Mouse (Mus musculus): ENCODE data around the gene Rab11fip3.
A peak's percentile ranks its signal among the peaks of the same experiment; 100 is the strongest.

Gene Rab11fip3

DNA sequence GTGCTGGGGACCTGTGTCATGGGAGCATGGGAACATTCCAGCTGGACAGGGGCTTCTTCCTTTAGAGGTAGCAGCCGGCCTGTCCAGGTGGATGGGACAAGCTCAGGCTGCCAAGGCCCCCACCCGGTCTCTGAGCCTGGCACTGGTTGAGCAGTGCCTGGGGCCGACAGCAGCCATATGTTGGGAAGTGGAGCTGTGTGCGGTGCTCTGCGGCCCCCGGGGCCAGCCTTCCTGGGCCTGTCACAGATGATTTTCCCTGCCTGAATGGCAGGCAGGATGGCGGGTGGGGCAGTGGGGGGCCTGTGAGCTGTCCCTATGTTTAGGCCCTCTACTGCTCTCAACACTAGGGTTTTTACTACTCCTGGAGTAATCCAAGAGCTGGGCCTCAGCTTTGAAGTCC lies 113.2 kb downstream of the Rab11fip3 start:
- DNase-seq (ENCODE audit: low read depth, low spot score), result no peak

DNA sequence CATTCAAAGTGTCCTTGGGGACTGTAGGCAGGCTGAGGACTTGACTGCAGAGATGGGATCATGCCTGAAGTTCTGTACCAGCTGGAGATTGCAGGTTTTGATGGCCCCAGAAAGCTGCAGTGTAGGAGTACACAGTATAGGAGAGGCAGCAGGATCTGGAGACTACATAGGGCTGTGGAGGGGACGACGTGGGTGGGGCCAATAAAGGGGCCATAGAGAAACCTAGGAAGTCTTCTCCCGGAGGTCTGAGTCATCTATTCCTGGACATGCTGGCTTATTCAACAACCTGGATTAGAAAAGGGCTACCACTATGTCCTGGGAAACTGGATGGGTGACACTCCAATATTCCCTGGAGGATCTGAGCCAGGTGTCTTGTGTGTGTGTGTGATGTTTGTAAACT lies 113.6 kb downstream of the Rab11fip3 start:
- no peak for DNase-seq (ENCODE audit: low read depth, low spot score)

DNA sequence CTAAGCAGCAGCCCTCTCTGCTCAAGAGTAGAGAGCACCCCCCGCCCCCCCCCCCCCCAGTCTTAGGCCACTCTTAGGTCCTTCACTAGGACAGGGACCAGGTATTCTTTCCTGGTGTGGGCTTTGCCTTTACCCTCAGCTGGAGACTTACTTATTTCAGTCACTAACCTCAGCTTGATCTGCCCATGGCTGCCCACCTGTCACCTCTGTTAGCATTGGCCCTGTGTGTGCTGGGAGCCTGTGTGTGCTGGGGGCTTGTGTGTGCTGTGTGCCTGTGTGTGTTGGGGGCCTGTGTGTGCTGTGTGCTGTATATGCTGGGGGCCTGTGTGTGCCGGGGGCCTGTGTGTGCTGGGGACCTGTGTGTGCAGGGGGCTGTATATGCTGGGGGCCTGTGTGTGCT lies 114.7 kb downstream of the Rab11fip3 start:
- no peak for DNase-seq (ENCODE audit: low read depth, low spot score)

DNA sequence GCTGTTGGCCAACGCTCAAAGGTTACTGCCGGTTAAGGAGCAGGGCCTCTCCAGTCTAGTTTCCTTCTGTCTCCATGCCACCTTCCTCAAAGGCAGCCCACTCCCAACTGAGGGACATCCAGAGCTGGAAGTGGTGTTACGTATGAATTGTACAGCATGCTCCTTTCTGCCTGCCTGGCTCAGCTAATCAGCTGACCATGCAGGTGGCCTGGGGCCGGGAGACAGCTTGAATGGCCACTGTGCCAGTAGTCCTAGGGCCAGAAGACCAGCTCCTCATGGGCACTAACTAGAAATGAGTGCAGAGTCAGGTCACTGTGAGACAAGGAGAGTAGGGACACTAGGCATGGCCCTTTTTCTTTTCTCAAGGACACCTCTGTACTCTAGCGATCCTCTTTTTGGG lies 116.2 kb downstream of the Rab11fip3 start:
- no peak for DNase-seq (ENCODE audit: low read depth, low spot score)

DNA sequence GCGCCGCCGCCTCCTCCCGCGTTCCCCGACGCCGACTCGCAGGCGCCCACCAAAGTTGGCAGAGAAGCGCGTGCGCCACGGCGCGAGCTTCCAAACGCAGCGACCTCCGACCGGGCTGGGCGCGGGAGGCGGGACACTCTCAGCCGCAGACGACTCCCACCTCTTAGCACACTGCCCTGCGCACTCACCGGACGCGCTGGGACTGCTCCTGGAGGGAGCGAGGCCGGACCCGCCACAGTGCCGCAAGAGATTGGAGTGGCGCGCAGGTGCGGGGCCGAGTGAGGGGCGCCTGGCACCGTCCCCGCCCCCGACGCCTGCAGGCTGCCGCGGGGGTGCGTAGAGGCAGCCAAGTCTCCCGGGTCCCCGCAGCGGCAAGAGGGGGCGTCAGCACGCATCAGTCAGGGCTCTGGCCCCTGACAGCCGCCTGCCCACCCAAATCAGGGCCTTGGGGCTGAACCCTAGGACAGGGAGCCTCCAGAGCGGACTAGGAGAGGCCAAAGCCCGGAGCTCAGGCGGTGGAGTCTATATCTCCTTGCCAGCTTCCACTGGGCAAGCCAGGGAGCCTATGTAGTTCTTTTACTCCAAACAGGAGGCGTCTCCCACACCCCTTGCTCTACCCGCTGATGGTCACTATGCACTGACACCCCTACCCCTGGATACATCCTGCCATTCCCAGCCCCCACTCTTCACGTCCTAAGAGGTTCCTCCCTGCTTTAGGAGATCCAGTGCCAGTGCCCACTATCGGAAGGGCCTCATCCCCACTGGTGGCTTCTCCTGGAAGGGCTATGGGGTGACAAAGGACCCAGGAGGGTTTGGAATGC lies 117.3 kb downstream of the Rab11fip3 start, which contains the start of gene A930017K11Rik:
Gene A930017K11Rik, minus strand, starts transcription at position 763 of the 821 bp plus-strand sequence.
- DNase-seq (ENCODE audit: low read depth, low spot score), result peak; percentile 74

DNA sequence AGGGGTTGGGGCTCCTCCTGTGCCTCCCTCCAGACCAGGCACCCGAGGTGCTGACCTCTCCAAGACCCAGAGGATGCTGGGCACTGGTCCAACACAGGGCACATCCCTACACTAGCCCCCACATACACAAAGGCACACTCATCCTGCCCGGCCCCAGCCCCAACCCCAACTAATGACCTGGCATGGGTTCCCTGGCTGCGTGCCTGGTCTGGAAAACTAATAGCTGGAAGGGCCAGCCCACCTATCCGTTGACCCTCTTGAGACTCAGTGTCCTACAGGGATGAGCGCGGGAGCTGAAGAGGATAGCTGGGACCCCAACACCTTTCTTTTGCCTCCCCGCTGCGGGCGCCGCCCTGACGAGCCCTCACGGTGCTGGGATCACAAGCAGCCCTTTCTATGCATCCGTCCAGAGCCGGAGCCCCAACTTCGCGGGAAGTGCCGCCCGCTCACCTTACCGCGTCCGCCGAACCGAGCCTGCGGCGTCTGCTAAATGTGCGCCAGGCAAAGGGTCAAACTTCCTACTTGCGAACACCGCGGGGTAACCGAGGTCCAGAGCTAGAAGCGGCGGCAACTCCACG lies 118.0 kb downstream of the Rab11fip3 start:
- no peak for DNase-seq (ENCODE audit: low read depth, low spot score)

DNA sequence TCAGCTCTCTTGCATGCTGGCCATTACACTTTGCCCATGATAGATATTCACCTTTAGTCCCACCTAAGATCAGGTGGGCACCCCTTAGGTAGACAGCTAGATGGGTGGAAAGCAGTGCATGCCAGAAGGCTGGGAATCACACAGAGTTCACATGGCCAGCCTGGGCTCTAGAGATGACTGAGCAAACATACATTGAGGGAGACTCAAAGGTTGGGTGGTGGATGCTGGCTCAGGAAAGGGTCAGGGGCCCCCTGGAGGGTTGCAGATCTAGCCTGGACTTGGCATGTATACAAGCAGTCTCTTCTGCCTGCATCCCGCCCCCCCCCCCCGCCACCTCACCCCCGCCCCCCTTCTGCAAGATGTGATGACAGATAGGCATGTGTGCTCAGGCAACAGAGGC lies 118.6 kb downstream of the Rab11fip3 start:
- no peak for DNase-seq (ENCODE audit: low read depth, low spot score)

DNA sequence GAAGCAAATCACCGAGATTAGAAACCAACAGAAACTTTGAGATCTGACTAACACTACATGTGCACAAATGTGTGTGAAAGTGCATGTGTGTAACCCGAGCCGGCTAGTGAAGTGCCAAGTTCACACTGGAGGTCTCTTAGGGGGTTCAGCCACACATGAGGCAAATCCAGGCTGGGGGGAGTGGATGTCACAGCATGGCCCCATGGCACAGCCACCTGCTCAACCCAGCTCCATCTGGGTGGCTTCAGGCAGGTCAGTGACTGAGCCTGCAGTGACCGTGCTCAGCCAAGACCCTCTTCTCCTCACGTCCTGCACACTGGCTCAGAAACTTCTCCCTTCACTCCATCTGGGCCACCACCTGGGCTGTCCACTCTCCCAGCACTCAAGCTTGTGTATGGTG lies 119.4 kb downstream of the Rab11fip3 start:
- DNase-seq (ENCODE audit: low read depth, low spot score), result no peak

DNA sequence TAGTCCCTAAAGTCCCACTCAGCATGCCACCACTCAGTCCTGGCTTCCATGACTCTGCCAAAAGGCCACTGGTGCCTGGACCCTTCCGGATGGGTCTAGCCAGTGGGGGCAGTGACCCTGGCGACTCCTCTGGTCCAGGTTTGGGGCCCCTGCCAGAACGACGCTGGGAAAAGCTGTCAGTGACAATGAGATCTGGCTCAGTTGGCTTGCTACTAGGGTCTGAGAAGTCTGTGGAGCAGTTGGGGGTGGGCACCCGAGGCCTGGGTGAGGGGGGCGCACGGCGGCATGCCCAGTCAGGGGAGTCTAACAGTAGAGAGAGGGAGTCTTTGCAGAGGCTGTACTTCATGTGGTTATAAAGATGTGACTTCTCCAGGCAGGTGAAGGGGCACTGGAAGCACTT lies 121.3 kb downstream of the Rab11fip3 start:
- no peak for DNase-seq (ENCODE audit: low read depth, low spot score)

DNA sequence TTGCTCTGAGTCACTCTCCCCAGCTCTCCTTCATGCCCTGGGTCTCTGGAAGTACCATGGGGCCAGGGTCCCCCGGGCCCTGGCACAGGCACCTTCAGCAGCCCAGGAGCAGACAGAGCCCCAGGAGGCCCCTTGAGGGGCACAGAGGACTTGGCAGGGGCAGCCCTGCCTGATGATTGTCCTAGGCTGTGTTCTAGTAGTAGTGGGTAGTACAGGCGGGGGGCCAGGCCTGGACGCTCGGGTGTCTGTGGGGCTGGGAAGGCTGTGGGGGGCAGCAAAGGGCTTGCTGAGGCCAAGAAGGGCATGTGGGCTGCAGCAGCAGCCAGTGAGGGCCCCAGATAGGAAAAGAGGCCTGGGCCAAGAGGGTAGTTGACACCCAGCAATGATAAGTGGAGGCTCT lies 121.8 kb downstream of the Rab11fip3 start:
- no peak for DNase-seq (ENCODE audit: low read depth, low spot score)

DNA sequence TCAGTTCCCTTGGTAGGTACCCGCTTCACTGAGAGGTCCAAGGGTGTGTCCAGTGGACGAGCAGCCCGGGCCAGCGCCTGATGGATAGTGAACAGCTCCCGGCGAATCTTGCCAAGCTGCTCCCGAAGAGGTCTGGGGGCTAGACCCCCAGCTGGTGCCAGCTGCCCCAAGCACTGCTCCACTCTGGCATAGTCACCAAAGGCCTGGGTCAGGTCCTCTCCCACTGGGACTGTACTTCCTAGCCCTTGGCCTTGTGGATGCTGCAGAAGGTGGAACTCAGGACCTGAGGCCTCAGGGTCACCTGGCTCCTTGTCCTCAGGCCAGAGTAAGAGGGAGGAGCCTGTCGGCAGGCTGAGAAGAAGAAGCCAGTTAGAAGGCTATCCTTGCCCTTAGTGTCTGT lies 122.5 kb downstream of the Rab11fip3 start:
- no peak for DNase-seq (ENCODE audit: low read depth, low spot score)

DNA sequence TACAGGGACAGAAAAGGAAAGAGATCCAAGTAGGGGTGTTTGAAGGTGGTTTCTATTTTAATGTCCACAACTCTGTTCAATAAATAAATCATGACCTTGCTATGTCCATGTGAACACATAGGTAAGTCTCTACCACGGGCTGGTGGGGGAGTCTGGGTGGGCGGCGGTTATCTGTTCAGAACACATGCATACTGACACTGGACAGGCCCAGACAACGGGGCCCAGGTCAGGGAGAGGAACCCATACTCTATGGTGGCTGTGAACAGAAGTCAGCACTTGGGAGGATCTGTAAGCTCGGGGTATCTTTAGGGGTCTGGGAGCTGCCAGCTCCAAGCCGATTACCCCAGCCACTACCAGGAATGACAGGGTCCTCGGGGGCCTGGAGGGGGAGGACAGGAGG lies 123.0 kb downstream of the Rab11fip3 start:
- DNase-seq (ENCODE audit: low read depth, low spot score), result no peak

DNA sequence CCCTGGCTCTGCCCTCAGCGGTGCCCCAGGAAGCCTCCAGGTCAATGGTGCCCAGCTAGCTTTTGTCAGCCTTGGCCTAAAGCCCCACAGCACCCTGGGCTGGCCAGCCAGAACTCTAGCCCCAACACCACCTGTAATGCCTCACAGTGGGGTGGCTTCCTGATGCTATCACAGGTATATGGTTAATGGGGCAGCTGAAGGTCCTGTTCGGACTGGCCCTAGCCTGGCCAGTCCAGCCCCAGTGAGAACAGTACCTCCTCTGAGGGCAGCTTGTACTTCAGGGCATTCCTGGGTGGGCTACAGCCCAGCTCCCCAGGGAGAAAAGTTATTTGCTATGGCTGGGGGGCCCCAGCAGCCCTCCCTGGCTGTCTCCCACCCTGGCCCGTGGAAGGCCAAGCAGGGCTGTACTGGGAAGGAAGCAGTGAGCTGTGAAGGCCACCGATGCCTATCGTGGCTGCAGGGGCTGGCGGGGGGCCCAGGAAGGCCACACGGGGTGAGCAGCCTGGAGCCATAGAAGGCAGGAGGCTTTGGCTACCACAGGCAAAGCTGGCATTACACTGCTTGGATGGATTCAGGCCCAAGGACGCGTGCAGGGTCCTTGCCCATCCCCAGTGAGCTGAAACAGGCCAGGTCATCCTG lies 123.7 kb downstream of the Rab11fip3 start:
- no peak for DNase-seq (ENCODE audit: low read depth, low spot score)

DNA sequence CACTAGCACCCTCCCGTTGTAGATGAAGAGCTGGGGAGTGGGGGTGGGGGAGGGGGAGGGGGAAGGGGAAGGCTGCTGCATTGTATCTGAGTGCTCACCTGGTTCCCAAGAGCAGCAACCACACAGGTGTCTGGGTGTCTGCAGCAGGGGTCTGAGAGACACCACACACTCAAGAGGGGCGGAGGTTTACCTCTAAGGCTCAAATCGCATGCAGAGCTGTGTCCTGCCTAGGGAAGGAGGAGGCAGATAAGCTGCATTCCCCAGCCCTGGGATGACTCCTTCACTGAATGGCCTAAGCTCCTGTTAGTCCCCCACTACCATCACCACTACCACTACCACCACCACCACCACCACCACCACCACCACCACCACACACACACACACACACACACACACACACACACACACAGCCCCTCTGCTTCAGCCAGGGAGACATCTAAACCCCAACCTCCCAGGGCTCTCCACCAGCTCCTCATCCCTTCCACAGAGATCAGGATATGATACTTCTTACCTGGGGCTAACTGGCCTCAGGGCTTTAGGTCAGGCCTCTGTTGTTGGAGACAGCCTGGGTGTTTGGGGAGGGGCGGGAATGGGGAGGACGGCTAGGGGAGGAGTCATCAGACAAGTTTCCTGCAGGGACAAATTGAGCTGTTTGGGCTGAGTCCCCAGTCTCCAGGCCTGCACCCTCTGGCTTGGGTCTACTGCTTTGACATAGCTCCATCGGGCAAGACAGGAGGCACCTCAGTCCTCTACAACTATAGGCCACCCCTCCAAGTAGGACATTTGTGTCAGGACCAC lies 124.8 kb downstream of the Rab11fip3 start, which contains the start of the genes Pigq and Nhlrc4:
Gene Pigq, minus strand, starts transcription at position 571 of the 798 bp plus-strand sequence.
Gene Nhlrc4, minus strand, starts transcription at position 596 of the 798 bp plus-strand sequence.
- peak; percentile 55 for DNase-seq (ENCODE audit: low read depth, low spot score)

DNA sequence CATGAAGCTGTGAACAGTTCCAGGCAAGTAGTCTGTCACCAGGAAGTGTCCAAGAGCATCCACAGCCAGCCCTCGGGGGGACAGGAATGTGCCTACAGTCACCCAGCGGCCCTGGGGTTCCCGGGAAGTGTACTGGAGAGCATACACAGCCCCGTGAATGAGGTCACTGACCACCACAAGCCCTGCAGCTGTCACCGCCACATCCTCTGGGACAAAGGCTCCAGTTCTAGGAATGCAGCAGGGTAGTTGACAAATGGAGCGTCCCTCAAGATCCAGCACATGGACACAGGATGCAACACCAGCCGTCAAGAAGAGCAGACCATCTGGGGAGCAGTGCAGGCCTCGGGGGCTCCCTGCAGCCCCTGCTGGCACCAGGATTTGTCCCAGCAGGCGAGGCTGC lies 125.6 kb downstream of the Rab11fip3 start:
- DNase-seq (ENCODE audit: low read depth, low spot score), result no peak

DNA sequence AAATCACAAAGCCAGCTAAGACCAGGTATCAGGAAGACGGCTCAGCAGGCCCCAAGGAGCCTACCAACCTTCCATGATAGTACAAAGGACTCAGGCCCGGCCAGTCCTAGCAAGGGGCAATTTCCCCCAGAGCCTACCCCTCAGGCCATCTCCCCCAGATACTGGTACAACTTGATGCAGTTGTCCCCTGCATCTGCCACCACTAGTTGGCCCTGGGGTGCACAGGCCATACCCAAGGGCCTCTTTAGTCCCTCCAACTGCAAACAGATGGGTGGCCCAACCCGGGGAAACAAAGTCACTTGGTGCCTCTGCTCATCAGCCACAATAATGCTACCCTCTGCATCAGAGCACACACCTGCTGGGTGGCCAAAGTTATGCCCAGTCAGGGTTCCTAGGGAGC lies 126.1 kb downstream of the Rab11fip3 start:
- DNase-seq (ENCODE audit: low read depth, low spot score), result no peak

DNA sequence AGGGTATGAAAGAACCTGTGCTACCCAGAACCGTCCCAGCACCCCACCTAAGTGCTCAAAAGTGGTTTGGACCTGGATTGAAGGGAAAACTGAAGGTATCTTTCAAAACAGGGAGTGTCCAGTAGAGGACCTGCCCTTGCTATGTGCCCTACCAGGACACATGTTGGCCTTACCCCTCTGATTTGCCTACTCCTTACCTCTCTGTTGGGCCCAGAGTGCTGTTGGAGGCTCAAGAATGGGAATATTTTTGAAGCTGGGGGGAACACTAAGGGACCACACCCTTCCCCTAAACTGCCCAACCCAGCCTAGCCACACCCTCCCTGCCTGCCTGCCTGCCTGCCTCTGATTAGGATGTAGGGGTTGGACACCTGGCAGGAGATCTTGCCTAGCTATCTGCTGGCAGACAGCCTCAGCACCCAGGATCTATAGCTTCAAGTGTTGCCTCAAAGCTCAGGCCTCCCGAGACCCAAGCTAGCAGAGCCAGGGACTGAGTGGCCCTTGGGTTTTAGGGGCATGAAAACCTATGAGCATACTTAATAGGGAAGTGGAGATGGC lies 126.7 kb downstream of the Rab11fip3 start:
- no peak for DNase-seq (ENCODE audit: low read depth, low spot score)

DNA sequence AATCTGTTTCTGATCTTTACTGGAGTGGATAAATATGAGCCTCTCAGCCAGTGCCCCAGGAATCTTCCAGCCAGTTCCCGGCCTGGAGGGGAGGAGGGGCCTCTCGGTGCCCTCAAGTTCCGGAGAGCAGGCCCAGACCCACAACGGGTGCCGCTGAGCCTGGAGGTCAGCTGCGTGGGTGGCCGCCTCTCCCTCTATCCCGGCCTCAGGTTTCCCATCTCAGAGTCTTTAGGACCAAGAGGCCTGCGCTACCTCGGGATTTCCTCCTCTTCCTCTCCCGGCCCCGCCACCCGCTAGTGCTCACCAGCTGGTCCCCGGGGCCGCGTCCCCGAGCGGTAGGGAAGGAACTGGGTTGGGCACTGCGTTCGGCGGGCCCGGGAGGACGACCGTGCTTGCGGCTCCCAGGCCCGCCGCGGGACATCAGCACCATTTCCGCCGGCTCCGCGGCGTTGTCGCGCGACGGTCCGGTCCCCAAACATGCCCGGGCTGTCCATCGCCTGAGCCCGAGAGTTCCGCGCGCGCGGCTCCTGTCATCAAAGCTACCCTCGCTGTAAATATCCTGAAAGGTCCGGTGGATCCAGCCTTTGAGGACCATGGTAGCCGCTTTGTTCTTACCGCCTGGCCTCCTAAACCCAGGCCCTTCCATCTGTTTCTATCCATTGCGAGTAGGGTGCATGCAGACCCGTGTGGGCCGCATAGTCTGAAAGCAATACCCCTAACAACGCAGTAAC lies 127.7 kb downstream of the Rab11fip3 start:
- DNase-seq (ENCODE audit: low read depth, low spot score), result peak; percentile 82
